Mouse (Mus musculus) forebrain, embryonic 13.5 days (tissue): ENCODE measurements around the gene C1qtnf3. TPM values are rescaled to one million over a fixed set of nuclear protein-coding genes. Genes with fewer than 3 reads are reported as not detected.

Experiments used
- ATAC-seq: fragments of 200-750 bp; cut with Nextera tagmentation; 2 replicates; pipeline ENCODE4 v1.8.0; 2017
- H3K27ac ChIP-seq: fragments of 300-500 bp; sonication (generic); 2 replicates; pipeline ENCODE4 v1.5.1; 2015; ENCODE audit warnings: inconsistent platforms, mild to moderate bottlenecking, moderate library complexity
- H3K27me3 ChIP-seq: fragments of 300-500 bp; sonication (generic); 2 replicates; pipeline ENCODE4 v1.6.1; 2015; ENCODE audit warnings: mild to moderate bottlenecking, inconsistent platforms
- H3K36me3 ChIP-seq: fragments of 300-500 bp; sonication (generic); 2 replicates; pipeline ENCODE4 v1.6.1; 2015; ENCODE audit warnings: mild to moderate bottlenecking, inconsistent platforms; ENCODE audit not compliant: poor library complexity, severe bottlenecking
- H3K4me1 ChIP-seq: fragments of 300-500 bp; sonication (generic); 2 replicates; pipeline ENCODE4 v1.6.1; 2015; ENCODE audit warnings: inconsistent platforms
- H3K4me2 ChIP-seq: fragments of 300-500 bp; sonication (generic); 2 replicates; pipeline ENCODE4 v1.6.1; 2015; ENCODE audit warnings: inconsistent platforms, mild to moderate bottlenecking, moderate library complexity
- H3K4me3 ChIP-seq: fragments of 300-500 bp; sonication (generic); 2 replicates; pipeline ENCODE4 v1.5.1; 2015; ENCODE audit warnings: mild to moderate bottlenecking, inconsistent platforms
- H3K9ac ChIP-seq: fragments of 300-500 bp; sonication (generic); 2 replicates; pipeline ENCODE4 v1.6.1; 2015; ENCODE audit warnings: mild to moderate bottlenecking, inconsistent platforms
- H3K9me3 ChIP-seq: fragments of 300-500 bp; sonication (generic); replicated peaks from 2 replicates; pipeline ENCODE4 v1.6.1; 2016; ENCODE audit warnings: inconsistent platforms
- WGBS: fragments of 180-500 bp; shearing (Covaris S2); methylation state at CpG from one replicate; pipeline ENCODE4 v1.1.7; 2015; 5-methylcytosine and 5-hydroxymethylcytosine counted together
- polyA plus RNA-seq: library from polyadenylated mRNA; unstranded; fragments of >200 nt; fragmentation: Nextera tagmentation; extraction: Ambion mirVana; gene quantifications from 2 replicates; pipeline ENCODE4 v1.2.1, GENCODE M21; 2015

The C1qtnf3 gene
- polyA plus RNA-seq, 1 experiment from 2014 or later = 0.13 TPM

GRCm38 (mm10) chr15:11004646-11005045, 52.5 kb downstream of the C1qtnf3 start:
- WGBS = 87% methylated on average over 6 of the region's 6 CpGs
- Histone ChIP-seq H3K4me1 (no peaks in the 10 kb centered on the region), H3K9me3 (no peaks in the 10 kb centered on the region), H3K27me3 (no peaks in the 10 kb centered on the region), H3K27ac (no peak overlapping the region), H3K9ac (no peak overlapping the region), H3K4me3 (no peak overlapping the region), H3K4me2 (no peak overlapping the region), H3K36me3 (no peaks in the 10 kb centered on the region)
- no peak for ATAC-seq

GRCm38 (mm10) chr15:11008756-11009155, 56.6 kb downstream of the C1qtnf3 start:
- H3K27me3 ChIP-seq = no peaks in the 10 kb centered on the region
- H3K4me1 ChIP-seq = no peaks in the 10 kb centered on the region
- no peak overlapping the region for H3K4me3 ChIP-seq
- no peak overlapping the region for H3K9ac ChIP-seq
- 22% methylated on average over 5 of the region's 5 CpGs for WGBS
- peak; percentile 45; the same call in 1 of the 2 replicates for ATAC-seq
- H3K36me3 ChIP-seq = no peaks in the 10 kb centered on the region
- H3K27ac ChIP-seq = no peak overlapping the region
- H3K9me3 ChIP-seq = no peaks in the 10 kb centered on the region
- H3K4me2 ChIP-seq = no peak overlapping the region

- Histone ChIP-seq H3K9me3 (no peaks in the 10 kb centered on the region), H3K36me3 (no peaks in the 10 kb centered on the region), H3K27ac (no peak overlapping the region), H3K27me3 (no peaks in the 10 kb centered on the region), H3K4me1 (no peaks in the 10 kb centered on the region), H3K9ac (no peak overlapping the region), H3K4me2 (no peak overlapping the region), H3K4me3 (no peak overlapping the region)
- 94% methylated on average over 11 of the region's 11 CpGs for WGBS
- no peak for ATAC-seq
Measured at GRCm38 (mm10) chr15:11010976-11011548, 58.9 kb downstream of the C1qtnf3 start.

GRCm38 (mm10) chr15:11014931-11015330, 62.8 kb downstream of the C1qtnf3 start:
- Histone ChIP-seq H3K27me3 (no peaks in the 10 kb centered on the region), H3K4me3 (no peak overlapping the region), H3K27ac (no peak overlapping the region), H3K9ac (no peak overlapping the region), H3K36me3 (no peaks in the 10 kb centered on the region), H3K4me1 (no peaks in the 10 kb centered on the region), H3K4me2 (no peak overlapping the region), H3K9me3 (no peaks in the 10 kb centered on the region)
- WGBS = 43% methylated on average over 2 of the region's 2 CpGs
- ATAC-seq = no peak

GRCm38 (mm10) chr15:11026801-11027561, 74.8 kb downstream of the C1qtnf3 start:
- Histone ChIP-seq H3K9ac (no peak overlapping the region), H3K9me3 (no peaks in the 10 kb centered on the region), H3K27me3 (no peaks in the 10 kb centered on the region), H3K27ac (no peak overlapping the region), H3K36me3 (no peaks in the 10 kb centered on the region), H3K4me2 (no peak overlapping the region), H3K4me3 (no peak overlapping the region), H3K4me1 (no peaks in the 10 kb centered on the region)
- ATAC-seq = no peak
- 79% methylated on average over 4 of the region's 4 CpGs for WGBS

Other genes starting within 250 kb of the C1qtnf3 start
- gene Rai14, start 237.7 kb upstream of the C1qtnf3 start, polyA plus RNA-seq = 37.9 and 43.7 TPM in 2 replicates
- 6.4 and 7.7 TPM in 2 replicates for gene Amacr, start 29.4 kb downstream of the C1qtnf3 start, polyA plus RNA-seq
- gene Slc45a2, start 48.4 kb downstream of the C1qtnf3 start, polyA plus RNA-seq = not detected in 2 replicates
- 0.57 and 0.96 TPM in 2 replicates for gene Rxfp3, start 85.7 kb downstream of the C1qtnf3 start, polyA plus RNA-seq
- 0.72 and 0.92 TPM in 2 replicates for gene Adamts12, start 112.5 kb downstream of the C1qtnf3 start, polyA plus RNA-seq